Mouse (Mus musculus): ENCODE results near the gene Gemin5.

DNA sequence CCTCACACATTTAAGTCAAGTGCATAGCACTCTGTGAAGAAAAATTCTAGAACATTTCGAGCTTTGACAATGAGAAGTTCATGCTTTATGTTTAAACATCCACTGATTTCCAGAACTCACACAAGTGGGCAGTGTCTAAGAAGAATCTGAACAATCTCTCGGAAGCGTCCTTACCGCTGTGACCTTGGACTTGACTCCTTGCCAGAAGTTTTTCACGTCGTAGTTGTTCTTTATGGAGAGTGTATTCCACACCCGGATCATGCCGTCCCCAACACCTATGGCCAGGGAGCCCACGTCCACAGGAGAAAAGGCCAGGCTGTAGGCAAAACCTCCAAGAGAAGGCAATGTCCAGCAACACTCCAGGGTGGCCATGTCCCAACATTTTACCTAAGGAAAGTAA, 12.9 kb downstream of the Gemin5 start:
- TF ChIP-seq POLR2A (IDR thresholded peaks at IDR 0.05; ENCODE audit: insufficient read depth, low read depth, low read length) (no peak), CTCF (IDR thresholded peaks at IDR 0.05) (no peak), EP300 (IDR thresholded peaks at IDR 0.05; ENCODE audit: insufficient read depth, low read depth, low read length) (no peak)
